Mouse (Mus musculus) lung, postnatal 14 days (tissue): ENCODE measurements around the gene Chmp4b.

Experiments
- DNase-seq: peaks from one replicate; pipeline ENCODE4 v3.0.0; 2021

Gene Chmp4b

GRCm38 (mm10) chr2:154729737-154730136, 78.2 kb downstream of the Chmp4b start:
- no peak for DNase-seq

- peak; percentile 27 for DNase-seq
Measured at GRCm38 (mm10) chr2:154730841-154731240, 79.3 kb downstream of the Chmp4b start.

DNA sequence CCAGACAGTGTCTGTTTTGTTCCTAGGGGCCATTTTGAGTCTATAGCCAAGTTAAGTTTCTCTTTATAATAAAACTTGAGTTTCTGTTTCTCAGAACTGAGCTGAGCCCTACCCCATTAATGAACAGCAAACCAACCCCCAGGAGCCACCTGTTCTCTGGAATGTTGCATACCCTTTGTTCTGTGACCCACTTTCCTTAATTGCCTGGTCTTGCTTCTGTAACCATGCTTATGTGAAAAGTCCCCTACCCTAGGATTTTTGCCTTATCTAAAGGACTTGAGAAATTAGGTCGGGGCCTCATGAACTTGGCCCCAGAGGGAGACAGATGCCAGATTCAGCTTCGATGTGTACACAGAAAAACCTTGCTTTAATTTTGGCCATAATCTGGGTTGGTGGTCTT, 80.4 kb downstream of the Chmp4b start:
- no peak for DNase-seq

- peak; percentile 8 for DNase-seq
Measured at GRCm38 (mm10) chr2:154732503-154733141, 81.1 kb downstream of the Chmp4b start.

DNA sequence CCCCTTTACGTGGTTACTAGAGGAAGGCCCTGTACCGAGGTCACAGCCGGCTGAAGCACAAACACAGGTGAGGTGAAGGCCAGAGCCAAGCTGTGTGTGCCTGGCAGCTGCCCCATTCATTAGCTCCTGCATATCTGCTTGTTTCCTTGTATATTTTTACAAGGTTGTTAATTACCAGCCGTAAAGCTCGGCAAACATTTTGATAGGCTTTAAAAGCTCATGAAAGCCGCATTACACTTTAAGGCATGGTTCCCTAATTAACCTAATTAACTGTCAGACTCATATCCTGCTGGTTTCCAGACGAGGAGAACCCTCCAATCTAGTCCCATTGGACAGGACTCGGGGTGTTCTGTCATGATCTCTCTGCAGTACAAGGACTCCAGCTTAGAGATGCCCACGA, 83.5 kb downstream of the Chmp4b start:
- no peak for DNase-seq

DNA sequence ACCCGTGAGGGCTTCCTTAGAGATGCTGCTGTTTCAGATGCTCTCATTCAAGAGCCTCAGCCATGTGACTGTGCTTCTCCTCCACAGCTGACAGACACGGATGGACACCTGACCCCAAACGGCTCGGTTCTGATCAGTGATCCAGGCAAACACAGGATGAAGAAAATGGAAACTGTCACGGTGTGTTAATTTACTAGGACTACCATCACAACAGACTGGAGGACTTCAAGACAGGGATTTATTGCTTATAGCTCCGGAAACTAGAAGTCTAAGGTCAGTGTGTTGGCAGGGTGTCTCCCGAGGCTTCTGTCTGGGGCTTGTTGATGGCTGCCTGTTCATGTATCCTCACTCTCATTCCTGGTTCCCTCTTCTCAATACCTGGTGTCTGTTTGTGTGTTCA, 83.9 kb downstream of the Chmp4b start:
- DNase-seq = no peak

DNA sequence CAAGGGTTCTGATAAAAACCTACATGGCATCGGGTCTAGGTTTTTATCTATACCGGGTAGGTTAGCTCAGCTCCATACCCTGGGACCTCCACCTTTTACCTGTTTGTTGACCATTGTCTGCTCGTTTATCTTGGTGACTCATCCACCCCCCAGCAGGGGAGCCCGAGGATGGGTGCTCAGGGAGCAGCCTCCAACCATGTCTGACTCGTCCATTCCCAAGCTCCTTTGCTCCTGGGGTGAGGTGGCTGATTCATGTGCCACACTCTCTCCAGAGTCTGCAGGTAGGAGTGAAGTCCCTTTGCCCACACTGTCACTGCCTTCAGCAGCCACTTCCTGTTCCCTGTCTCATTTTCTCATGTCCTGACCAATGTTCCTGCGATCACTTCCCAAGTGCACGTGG, 84.5 kb downstream of the Chmp4b start:
- DNase-seq = no peak

DNA sequence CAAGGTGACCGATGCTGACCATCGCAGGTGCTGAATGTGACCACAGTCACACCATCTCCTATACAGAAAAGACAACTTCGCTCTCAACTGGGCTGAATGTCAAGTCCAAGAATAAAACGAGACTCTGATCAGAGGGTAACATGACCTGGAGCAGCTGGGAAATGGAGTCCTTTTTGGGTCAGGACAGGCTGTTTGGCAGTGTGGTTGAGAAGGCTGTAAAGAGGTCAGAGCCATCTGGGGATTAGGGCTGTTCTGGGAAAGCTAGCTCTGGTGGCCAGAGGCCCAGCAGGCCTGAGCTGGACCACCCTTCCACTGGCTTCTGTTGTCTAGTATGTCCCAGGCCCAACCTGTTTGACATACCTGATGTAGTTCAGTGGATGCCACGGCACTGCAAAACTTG, 87.1 kb downstream of the Chmp4b start:
- no peak for DNase-seq

DNA sequence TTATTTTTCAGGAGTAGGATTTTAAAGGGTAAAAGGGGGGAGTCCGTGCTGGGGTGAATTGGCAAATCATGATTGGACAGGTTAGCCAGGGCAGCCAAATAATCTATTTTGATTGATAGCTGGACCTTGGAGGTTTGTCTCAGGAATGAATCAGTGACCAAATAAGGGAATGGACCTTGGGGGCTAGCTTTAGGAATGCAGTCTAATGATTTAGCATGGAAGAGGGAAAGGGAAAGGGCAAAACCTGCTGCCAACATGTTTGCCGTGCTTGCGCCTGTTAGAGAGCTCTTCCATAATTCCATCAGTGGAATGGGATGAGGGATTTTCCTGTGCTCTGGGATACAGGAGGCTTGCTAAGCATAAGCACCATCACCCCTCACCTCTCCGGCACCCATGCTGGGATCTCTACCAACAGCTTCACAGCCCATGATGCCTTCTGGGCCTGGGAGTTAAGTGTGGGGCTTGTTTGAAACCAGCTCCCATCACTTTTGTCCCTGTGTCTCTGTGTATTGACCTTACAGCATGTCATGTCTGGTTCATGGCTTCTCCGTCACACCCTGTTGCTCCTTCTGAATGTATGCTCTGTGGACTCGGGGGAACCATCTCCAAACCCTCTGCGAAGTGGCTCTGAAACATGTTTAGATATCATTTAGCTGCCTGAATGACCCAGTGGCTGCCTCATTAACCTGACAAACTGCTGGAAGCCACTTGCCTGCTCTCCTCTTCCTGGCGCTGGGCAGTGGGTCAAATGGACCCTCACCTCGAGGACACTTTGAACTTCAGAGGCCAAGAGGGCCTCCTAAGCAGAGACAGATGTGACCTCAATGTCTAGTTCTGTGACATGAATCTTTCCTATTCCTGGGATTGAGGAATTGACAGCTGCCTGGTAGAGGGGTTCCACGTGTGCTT, 91.7 kb downstream of the Chmp4b start:
- no peak for DNase-seq

DNA sequence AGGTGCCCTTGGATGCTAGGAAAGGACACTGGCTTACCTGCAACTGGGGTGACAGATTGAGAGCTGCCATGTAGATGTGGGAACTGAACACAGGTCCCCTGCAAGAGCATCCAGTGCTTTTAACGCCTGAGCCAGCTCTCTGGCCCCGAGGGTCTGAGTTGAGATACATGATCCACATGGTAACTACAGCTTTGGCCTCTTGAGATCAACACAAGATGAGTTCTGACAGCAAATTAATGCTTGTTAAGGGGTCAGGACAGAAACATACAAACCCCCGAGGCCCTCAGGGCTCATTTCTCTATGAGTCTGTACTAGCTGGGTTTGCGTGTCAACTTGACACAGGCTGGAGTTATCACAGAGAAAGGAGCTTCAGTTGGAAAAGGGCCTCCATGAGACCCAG, 92.4 kb downstream of the Chmp4b start:
- DNase-seq = no peak
